17 mouse cellular contexts compared by ENCODE assay signal in the genomic region with DNA sequence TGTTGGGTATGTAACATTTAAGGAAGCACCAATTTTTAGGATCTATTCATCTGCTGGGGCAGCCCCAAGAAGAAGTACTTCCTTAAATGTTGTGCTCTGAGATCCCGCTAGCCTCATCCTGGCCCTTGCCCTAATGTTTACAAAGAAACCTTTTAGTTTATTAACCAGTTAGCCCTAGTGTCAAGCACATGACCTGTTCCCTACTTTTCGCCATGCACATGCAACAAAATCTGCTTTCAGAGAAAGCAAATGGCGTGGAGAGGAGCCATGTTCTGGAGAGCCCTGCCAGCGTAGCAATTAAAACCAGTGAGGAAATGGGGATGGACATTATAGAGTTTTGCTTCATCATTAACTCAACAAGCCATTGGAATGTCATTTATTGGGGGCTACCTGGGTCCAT.
"Had no signal": no experiment of that assay in that cellular context is flagged by ENCODE, and none has a peak within 500 bp of the region (broad histone marks: within the 10 kb centered on the region; RNA-seq: fewer than 3 reads in every experiment).

No protein-coding gene starts in this region.

- H3K4me3 ChIP-seq: layer of hippocampus, adult 2 months; limb, embryonic 12.5 days; lung, embryonic 15.5 days; megakaryocyte, embryonic 14.5 days; midbrain, embryonic 15.5 days; neural tube, embryonic 12.5 days; stomach, embryonic 15.5 days had no signal

- H3K9me3 ChIP-seq: limb, embryonic 12.5 days; lung, embryonic 15.5 days; megakaryocyte, embryonic 14.5 days; midbrain, embryonic 15.5 days; neural tube, embryonic 12.5 days; stomach, embryonic 15.5 days had no signal

- H3K36me3 ChIP-seq: limb, embryonic 12.5 days; lung, embryonic 15.5 days; midbrain, embryonic 15.5 days; neural tube, embryonic 12.5 days; stomach, embryonic 15.5 days had no signal

- H3K27ac ChIP-seq: hindbrain, postnatal 0 days; kidney, postnatal 0 days; layer of hippocampus, adult 2 months; limb, embryonic 12.5 days; lung, embryonic 15.5 days; macrophage; midbrain, embryonic 15.5 days; neural tube, embryonic 12.5 days; stomach, embryonic 15.5 days had no signal

- ATAC-seq: midbrain, embryonic 15.5 days had no signal

- H3K27me3 ChIP-seq: limb, embryonic 12.5 days; lung, embryonic 15.5 days; megakaryocyte, embryonic 14.5 days; midbrain, embryonic 15.5 days; neural tube, embryonic 12.5 days; stomach, embryonic 15.5 days had no signal

- H3K9ac ChIP-seq: limb, embryonic 12.5 days; lung, embryonic 15.5 days; midbrain, embryonic 15.5 days; neural tube, embryonic 12.5 days; stomach, embryonic 15.5 days had no signal

- H3K4me1 ChIP-seq: limb, embryonic 12.5 days; lung, embryonic 15.5 days; megakaryocyte, embryonic 14.5 days; midbrain, embryonic 15.5 days; neural tube, embryonic 12.5 days; stomach, embryonic 15.5 days had no signal

- DNase-seq: liver; lung, postnatal 14 days; retina, postnatal 1 day; right cerebral cortex, postnatal 4 days; spleen, adult 18-20 months; thymus, postnatal 36 days had no signal

- H3K4me2 ChIP-seq: limb, embryonic 12.5 days; lung, embryonic 15.5 days; midbrain, embryonic 11.5 days; midbrain, embryonic 15.5 days; neural tube, embryonic 12.5 days; stomach, embryonic 15.5 days had no signal
